Mouse (Mus musculus): Measurements from ENCODE around the gene Disc1.
A peak's percentile ranks its signal among the peaks of the same experiment; 100 is the strongest.

DNA sequence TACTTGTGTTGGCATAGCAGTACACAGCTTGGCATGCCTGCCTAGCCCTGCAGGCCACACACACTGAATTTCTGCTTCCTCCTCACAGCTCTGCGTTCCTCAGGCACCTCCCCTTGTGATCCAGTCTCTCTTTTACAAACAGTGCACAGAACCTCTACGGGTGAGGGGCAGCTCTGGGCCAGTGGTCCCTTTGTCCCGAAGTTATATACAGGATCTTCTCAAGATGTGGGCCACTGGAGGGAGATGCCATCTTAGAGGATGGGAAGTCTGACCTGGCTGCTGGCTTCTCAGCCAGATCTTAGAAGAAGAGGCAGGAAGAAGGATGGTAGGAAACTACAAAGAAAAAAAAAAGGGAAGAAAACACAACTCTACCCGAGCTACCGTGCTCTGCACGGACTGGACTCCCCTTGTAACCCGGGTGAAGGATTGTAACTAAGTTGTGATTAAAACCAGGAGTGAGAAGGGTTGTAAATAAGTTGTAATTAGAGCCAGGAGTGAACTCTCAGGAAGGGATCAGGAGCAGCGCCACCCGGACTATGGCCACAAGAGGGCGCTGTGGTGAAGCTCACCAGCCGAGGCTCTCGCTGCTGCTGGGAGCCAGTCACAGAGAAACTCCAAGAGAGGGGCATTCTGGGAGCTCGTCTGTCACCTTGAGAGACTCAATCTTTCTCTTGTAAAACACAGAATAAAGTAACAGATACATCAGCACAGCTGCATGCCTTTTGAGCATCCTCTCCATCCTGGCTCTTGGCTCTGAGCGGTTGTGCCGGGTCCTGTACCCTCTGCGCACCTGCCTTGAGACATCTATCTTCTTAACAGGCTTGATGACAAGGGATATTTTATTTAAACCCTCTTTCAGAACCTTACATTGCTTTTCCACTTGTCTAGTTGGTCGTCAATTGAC is 129.8 kb downstream of the Disc1 start:
- TF ChIP-seq CTCF (IDR thresholded peaks at IDR 0.05; ENCODE audit: extremely low read depth, insufficient read length, insufficient replicate concordance, low read depth, low read length) (peak; percentile 96), POLR2A (IDR thresholded peaks at IDR 0.05; ENCODE audit: low read depth, low read length) (no peak)

Measured in small intestine, adult 2 months (tissue).